Mouse (Mus musculus): ENCODE data around the gene Nr2f1. TPM values are rescaled to one million over a fixed set of nuclear protein-coding genes. Genes with fewer than 3 reads are reported as not detected.

Nr2f1 gene
- polyA plus RNA-seq, 2 experiments = 1.6 to 16.6 TPM

DNA sequence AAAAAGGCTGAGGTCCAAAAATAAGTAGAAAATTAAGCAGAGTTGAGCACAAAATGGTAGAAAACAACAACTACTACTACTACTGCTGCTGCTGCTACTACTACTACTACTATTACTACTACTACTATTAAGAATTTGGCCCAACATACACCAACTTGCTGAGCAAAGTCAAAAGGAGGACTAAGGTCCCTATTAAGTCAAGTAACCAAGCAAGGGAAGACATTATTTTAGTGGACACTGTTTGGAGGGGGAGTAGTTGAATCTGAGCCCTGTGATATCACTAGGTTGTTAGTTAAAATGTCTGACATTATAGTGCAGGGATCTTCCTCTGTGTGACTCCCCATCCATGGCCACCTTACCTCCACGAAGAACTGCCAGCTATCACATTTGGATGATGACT is 21.5 kb downstream of the Nr2f1 start:
- H3K4me2 ChIP-seq (replicated peaks; ENCODE audit: low read depth, low read length, severe bottlenecking) = no peak overlapping the region
- no peaks in the 10 kb centered on the region for H3K36me3 ChIP-seq (ENCODE audit: control insufficient read depth, insufficient read depth, low read length)
- H3K27ac ChIP-seq (replicated peaks; ENCODE audit: low read depth, low read length) = no peak overlapping the region
- no peak for TF ChIP-seq POLR2A (IDR thresholded peaks at IDR 0.05; ENCODE audit: borderline replicate concordance, extremely low read depth, insufficient read depth, insufficient read length)
- no peak overlapping the region for H3K9ac ChIP-seq (ENCODE audit: low read depth, low read length, severe bottlenecking)
- H3K4me1 ChIP-seq (ENCODE audit: control insufficient read depth, insufficient read depth, low read length) = peaks cover 10% of the 10 kb centered on the region; the same call in 1 of the 2 replicates
- no peak for ATAC-seq (ENCODE audit: low FRiP score, low read depth)
- DNase-seq (ENCODE audit: low spot score) = no peak
- H3K9me3 ChIP-seq (ENCODE audit: control insufficient read depth, low read length) = no peaks in the 10 kb centered on the region
- H3K27me3 ChIP-seq (ENCODE audit: control insufficient read depth, insufficient read depth, low read length) = peaks cover 96% of the 10 kb centered on the region
- 6% methylated on average over 1 of the region's 1 CpGs for WGBS
- no peak overlapping the region for H3K4me3 ChIP-seq (replicated peaks; ENCODE audit: low read length)

DNA sequence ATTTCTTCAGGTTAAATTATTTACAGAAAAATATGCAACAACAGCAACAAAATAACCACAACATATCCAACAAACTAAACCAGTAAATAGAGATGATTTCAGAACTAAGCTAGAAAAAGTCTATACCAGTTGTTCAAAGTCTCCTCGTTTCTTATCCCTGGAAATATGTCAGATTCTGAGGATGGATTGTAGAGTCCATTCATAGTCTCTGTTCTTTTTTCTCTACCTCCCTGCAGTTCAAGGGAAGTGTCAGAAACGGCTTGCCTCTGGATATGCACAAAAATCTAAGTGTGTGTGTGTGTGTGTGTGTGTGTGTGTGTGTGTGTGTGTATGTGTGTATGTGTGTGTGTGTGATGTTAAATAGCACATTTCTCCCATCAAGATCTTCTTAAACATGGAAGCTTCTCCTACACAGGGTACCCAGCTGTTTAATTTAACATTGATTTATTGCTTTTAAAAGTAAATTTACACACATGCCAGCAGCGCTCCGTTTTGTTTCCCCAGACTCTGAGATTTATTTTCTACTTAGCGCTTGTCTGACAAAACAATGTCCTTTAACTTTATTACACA is 22.1 kb downstream of the Nr2f1 start:
- Histone ChIP-seq H3K4me2 (replicated peaks; ENCODE audit: low read depth, low read length, severe bottlenecking) (no peak overlapping the region), H3K4me3 (replicated peaks; ENCODE audit: low read length) (no peak overlapping the region), H3K27ac (replicated peaks; ENCODE audit: low read depth, low read length) (no peak overlapping the region), H3K4me1 (ENCODE audit: control insufficient read depth, insufficient read depth, low read length) (peaks cover 10% of the 10 kb centered on the region; the same call in 1 of the 2 replicates), H3K27me3 (ENCODE audit: control insufficient read depth, insufficient read depth, low read length) (peaks cover 96% of the 10 kb centered on the region), H3K9ac (ENCODE audit: low read depth, low read length, severe bottlenecking) (no peak overlapping the region), H3K36me3 (ENCODE audit: control insufficient read depth, insufficient read depth, low read length) (no peaks in the 10 kb centered on the region), H3K9me3 (ENCODE audit: control insufficient read depth, low read length) (no peaks in the 10 kb centered on the region)
- 4% methylated on average over 5 of the region's 5 CpGs for WGBS
- ATAC-seq (ENCODE audit: low FRiP score, low read depth) = no peak
- no peak for DNase-seq (ENCODE audit: low spot score)
- TF ChIP-seq POLR2A (IDR thresholded peaks at IDR 0.05; ENCODE audit: borderline replicate concordance, extremely low read depth, insufficient read depth, insufficient read length) = no peak

DNA sequence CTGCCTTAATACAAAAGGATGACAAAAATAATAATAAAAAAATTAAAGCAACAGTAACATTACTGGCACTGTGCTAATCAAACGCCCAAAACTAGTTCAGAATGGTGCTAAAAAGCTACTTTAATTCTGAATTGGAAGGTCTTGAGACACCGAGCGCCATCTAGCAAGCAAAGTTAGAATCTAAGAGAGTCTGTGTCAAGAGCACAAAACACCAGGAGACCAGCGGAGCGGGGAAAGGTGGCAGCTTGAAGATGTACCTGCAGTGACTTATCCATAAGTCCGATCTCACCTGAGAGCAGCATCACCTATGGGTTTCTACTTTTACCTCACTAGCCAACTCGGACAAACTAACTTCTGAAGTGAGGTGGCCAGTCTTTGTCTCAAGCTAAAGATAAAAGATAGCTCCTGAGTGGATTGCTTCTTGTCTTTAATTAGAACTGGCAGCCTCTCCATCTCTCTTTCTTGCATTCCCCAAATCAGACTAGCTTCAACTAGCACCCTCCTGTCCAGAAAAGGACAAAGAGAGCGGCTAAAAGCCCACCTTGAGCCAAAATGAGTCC is 23.7 kb downstream of the Nr2f1 start:
- Histone ChIP-seq H3K9ac (ENCODE audit: low read depth, low read length, severe bottlenecking) (no peak overlapping the region), H3K27me3 (ENCODE audit: control insufficient read depth, insufficient read depth, low read length) (peaks cover 95% of the 10 kb centered on the region), H3K27ac (replicated peaks; ENCODE audit: low read depth, low read length) (no peak overlapping the region), H3K4me1 (ENCODE audit: control insufficient read depth, insufficient read depth, low read length) (peaks cover 4% of the 10 kb centered on the region; the same call in 1 of the 2 replicates), H3K9me3 (ENCODE audit: control insufficient read depth, low read length) (no peaks in the 10 kb centered on the region), H3K4me2 (replicated peaks; ENCODE audit: low read depth, low read length, severe bottlenecking) (no peak overlapping the region), H3K4me3 (replicated peaks; ENCODE audit: low read length) (no peak overlapping the region), H3K36me3 (ENCODE audit: control insufficient read depth, insufficient read depth, low read length) (no peaks in the 10 kb centered on the region)
- peak; percentile 54 for DNase-seq (ENCODE audit: low spot score)
- 3% methylated on average over 8 of the region's 8 CpGs for WGBS
- TF ChIP-seq POLR2A (IDR thresholded peaks at IDR 0.05; ENCODE audit: borderline replicate concordance, extremely low read depth, insufficient read depth, insufficient read length) = no peak
- ATAC-seq (ENCODE audit: low FRiP score, low read depth) = no peak

DNA sequence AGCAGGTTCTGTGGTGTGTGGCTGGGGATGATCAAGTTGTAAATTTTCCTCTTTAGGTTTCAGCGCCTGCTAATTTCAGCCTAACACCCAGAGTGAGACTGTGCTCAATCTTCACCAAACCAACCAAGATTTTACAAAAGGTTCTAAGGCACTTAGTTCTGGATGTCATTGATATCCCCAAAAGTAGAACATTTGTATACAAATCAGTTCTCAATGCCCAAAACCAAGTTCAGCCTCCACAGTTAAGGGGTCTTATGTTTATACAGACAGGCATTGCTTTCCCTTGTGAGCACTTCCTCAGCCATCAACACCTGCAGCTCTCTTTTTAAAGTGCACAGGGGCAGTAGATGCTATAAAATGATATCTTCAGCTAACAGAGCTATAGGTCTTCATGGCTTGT is 24.7 kb downstream of the Nr2f1 start:
- no peak for DNase-seq (ENCODE audit: low spot score)
- no peaks in the 10 kb centered on the region for H3K36me3 ChIP-seq (ENCODE audit: control insufficient read depth, insufficient read depth, low read length)
- H3K4me2 ChIP-seq (replicated peaks; ENCODE audit: low read depth, low read length, severe bottlenecking) = no peak overlapping the region
- WGBS = 0% methylated on average over 1 of the region's 1 CpGs
- H3K4me1 ChIP-seq (ENCODE audit: control insufficient read depth, insufficient read depth, low read length) = peaks cover 4% of the 10 kb centered on the region; the same call in 1 of the 2 replicates
- no peaks in the 10 kb centered on the region for H3K9me3 ChIP-seq (ENCODE audit: control insufficient read depth, low read length)
- H3K27me3 ChIP-seq (ENCODE audit: control insufficient read depth, insufficient read depth, low read length) = peaks cover 93% of the 10 kb centered on the region
- no peak overlapping the region for H3K9ac ChIP-seq (ENCODE audit: low read depth, low read length, severe bottlenecking)
- TF ChIP-seq POLR2A (IDR thresholded peaks at IDR 0.05; ENCODE audit: borderline replicate concordance, extremely low read depth, insufficient read depth, insufficient read length) = no peak
- ATAC-seq (ENCODE audit: low FRiP score, low read depth) = no peak
- no peak overlapping the region for H3K4me3 ChIP-seq (replicated peaks; ENCODE audit: low read length)
- H3K27ac ChIP-seq (replicated peaks; ENCODE audit: low read depth, low read length) = no peak overlapping the region

DNA sequence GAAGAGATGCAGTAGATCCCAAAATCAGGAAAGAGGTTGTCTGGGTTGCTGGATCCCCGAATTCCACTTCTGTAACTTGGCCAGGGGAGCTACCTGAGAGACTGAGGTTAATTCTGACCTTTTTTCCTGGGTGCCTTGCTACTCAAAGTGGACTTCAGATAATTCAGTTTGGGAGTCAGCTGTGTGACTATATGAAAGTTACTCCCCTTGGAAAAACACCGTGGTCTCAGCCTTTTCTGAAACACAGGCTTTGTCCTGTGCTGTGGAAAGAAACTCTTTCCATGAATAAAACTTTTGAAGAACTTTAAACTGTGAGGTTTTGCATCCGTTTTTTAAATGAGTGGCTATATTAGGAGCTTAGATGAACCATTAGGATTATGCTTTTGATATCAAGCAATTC is 25.4 kb downstream of the Nr2f1 start:
- H3K27ac ChIP-seq (replicated peaks; ENCODE audit: low read depth, low read length) = no peak overlapping the region

More for the DNA sequence above, 25.4 kb downstream of the Nr2f1 start:
- H3K27me3 ChIP-seq (ENCODE audit: control insufficient read depth, insufficient read depth, low read length) = peaks cover 93% of the 10 kb centered on the region
- DNase-seq (ENCODE audit: low spot score) (no peak), ATAC-seq (ENCODE audit: low FRiP score, low read depth) (no peak)
- H3K9ac ChIP-seq (ENCODE audit: low read depth, low read length, severe bottlenecking) = no peak overlapping the region
- H3K4me2 ChIP-seq (replicated peaks; ENCODE audit: low read depth, low read length, severe bottlenecking) = no peak overlapping the region
- no peaks in the 10 kb centered on the region for H3K4me1 ChIP-seq (ENCODE audit: control insufficient read depth, insufficient read depth, low read length)
- no peaks in the 10 kb centered on the region for H3K36me3 ChIP-seq (ENCODE audit: control insufficient read depth, insufficient read depth, low read length)
- no peak overlapping the region for H3K4me3 ChIP-seq (replicated peaks; ENCODE audit: low read length)
- H3K9me3 ChIP-seq (ENCODE audit: control insufficient read depth, low read length) = no peaks in the 10 kb centered on the region
- 3% methylated on average over 3 of the region's 3 CpGs for WGBS
- TF ChIP-seq POLR2A (IDR thresholded peaks at IDR 0.05; ENCODE audit: borderline replicate concordance, extremely low read depth, insufficient read depth, insufficient read length) = no peak
